Mouse (Mus musculus): ENCODE measurements around the gene Rxrg.

The Rxrg gene

DNA sequence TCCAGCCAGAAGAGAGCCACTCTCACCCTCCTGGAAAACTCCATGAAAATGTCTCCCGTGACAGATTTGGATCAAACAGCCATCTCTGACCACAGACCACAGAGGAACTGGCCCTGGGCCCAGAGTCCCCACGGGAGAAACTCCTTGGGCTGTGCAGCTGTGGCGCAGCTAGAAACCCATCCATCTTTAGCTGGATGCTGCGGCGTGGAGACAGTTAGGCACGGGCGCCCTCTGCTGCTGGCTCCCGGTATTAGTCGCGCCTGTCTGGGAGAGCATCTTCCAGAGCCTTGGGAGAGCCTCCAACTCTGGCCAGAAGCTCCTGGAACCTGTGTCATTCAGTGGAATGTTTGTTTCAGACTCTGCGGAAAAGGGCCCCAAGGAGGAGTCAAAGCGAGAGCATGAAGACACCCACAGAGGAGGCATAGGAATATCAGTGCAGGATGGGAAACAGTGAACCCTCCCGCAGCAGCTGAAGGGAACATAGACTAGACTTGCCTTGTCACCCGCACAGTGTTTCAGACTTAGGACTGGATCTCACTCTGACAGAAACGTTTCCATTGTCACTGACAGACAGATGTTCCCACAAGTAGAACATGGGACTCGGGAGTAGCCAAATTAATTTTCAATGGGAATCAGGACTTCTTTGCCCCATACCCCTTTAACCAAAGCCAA is 46.8 kb downstream of the Rxrg start:
- DNase-seq (ENCODE audit: low read depth, low spot score): peak; percentile 45

DNA sequence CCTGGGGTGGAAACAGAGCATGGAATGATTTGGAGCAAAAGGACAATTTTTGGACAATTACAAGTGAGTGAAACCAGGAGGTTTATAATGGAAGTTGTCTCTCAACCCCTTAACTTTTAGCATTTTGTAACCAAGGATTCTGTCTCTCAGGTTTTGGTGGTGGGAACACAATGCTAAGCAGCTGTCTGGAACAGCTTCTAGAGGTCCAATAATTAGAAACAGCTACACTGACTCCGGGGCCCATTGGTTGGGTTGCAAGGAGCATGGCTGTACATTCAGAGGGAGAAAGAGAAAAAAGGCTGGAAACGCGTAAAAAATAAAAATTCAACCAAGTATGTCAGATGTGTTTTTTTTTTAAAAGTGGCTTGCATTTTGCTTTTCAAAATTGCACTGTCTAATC is 50.5 kb downstream of the Rxrg start:
- no peak for DNase-seq (ENCODE audit: low read depth, low spot score)

GRCm38 (mm10) chr1:167649122-167649633 is 51.0 kb downstream of the Rxrg start:
- no peak for DNase-seq (ENCODE audit: low read depth, low spot score)

DNA sequence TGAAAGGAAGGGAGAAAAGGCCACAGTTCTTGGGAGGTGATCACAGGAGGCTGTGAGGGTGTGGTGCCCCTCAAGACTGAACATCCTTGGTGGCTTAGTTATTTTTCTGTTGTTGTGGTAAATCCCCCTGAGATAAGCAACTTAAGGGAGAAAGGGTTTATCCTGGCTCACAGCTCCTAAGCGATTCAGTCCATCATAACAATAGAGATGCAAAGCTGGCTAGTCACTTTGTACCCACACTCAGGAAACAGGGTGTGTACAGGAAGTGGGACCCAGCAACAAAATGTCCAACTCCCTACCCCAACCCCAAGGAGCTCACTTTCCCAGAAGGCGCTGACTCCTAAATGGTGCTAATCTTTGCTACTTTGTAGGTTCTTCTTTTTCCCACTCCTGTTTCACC is 54.2 kb downstream of the Rxrg start:
- no peak for DNase-seq (ENCODE audit: low read depth, low spot score)

DNA sequence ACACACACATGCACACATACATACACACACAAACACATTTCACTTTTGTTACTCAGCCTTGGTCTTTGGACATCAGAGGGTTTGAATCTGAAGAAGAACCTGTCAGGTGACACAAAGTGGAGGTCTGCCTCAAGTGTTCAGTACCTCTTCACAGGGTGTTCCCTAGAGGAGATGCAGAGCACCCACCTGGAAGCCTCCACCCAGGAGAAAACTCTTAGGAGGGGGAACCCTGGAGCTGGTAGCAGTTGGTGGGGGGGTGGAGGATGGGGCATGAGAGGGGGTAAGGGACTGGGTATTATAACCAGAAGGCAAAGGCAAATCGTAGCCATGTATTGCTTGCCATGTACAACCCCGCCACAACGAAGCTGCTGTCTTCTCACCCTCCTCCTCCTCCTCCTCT is 60.9 kb downstream of the Rxrg start:
- DNase-seq (ENCODE audit: low read depth, low spot score): no peak

GRCm38 (mm10) chr1:167660521-167661101 is 62.4 kb downstream of the Rxrg start:
- DNase-seq (ENCODE audit: low read depth, low spot score): no peak

DNA sequence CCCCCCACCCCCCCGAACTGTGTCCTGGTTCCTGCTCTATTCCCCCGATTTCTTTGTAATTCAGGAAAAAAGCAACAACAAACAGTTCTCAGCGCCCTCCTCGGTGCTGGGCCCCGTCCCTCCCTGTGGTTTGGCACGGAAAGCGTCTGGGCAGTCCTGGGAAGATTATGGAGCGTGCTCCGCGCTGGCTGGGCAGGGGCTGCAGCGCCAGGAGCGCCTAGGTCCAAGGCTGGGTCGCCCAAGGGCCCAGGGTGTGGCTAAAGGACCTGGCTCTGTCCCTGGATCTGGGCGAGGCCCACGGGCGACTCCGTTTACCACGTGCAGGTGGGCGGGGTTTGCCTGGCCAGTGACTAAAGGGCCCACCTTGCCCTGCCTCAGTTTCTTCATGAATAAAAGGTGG is 62.9 kb downstream of the Rxrg start:
- no peak for DNase-seq (ENCODE audit: low read depth, low spot score)

DNA sequence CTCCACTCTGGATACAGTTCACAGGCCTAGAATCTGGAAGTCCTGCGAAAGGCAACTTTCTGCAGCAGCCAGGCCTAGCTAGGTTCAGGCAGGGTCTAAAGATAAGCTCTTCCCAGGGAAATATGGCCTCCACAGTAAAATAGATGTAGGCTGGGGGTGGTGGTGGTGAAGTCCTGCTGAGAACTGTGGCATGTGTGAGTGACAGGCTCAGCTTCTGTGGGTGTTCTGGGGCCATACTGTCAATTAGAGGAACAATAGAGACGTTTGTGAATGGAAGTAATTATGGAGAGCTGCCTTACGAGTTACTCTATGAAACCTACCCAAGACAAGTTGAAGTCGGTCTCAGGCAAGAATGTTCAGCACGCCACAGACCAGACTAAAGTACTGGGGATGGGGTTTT is 65.0 kb downstream of the Rxrg start:
- DNase-seq (ENCODE audit: low read depth, low spot score): no peak

- DNase-seq (ENCODE audit: low read depth, low spot score): peak; percentile 59
Observed at GRCm38 (mm10) chr1:167669796-167670195, 71.6 kb downstream of the Rxrg start.

DNA sequence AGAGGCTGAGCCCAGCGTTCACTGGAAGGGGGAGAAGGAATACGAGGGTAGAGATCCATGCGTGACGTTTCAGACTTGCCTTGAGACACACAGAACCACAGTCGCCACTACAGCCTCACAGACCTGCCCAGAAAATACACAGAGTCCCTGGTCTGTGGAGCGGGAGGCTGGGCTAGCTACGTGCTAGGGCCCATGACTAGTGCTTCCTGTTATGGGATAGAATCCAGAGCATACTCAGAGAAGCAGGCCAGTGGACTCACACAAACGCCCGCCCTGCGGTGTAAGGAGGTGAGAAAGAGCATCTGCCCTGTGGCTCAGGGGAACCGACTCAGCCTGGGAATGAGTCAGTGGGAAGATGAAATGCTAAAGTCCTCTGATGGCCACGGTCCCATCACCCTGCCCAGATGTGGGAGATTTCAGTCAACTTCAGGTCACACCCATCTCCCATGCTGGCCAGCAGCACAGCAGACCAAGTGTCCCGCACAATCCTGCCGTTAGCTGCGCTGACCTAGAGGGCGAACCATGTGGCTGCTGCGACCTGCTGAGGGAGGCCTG is 74.3 kb downstream of the Rxrg start:
- no peak for DNase-seq (ENCODE audit: low read depth, low spot score)

- DNase-seq (ENCODE audit: low read depth, low spot score): no peak
Observed at GRCm38 (mm10) chr1:167679061-167679460, 80.9 kb downstream of the Rxrg start.

DNA sequence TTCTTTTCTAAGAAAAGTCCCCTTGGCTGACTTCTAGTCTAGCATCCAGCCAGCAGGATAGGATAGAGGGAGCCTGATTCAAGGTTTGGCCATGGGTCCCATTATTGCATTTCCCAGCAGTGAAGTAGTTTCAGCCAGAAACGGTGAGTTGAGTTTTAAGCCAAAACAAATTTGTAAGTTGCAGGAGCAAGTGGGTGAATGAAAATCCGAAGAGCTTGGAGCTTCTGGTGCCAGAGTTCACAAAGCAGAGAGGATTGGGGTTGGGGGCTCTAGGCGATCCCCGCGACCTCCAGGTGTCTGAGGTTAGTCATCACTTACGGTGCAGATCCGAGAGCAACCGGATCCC is 89.8 kb downstream of the Rxrg start:
- no peak for DNase-seq (ENCODE audit: low read depth, low spot score)

DNA sequence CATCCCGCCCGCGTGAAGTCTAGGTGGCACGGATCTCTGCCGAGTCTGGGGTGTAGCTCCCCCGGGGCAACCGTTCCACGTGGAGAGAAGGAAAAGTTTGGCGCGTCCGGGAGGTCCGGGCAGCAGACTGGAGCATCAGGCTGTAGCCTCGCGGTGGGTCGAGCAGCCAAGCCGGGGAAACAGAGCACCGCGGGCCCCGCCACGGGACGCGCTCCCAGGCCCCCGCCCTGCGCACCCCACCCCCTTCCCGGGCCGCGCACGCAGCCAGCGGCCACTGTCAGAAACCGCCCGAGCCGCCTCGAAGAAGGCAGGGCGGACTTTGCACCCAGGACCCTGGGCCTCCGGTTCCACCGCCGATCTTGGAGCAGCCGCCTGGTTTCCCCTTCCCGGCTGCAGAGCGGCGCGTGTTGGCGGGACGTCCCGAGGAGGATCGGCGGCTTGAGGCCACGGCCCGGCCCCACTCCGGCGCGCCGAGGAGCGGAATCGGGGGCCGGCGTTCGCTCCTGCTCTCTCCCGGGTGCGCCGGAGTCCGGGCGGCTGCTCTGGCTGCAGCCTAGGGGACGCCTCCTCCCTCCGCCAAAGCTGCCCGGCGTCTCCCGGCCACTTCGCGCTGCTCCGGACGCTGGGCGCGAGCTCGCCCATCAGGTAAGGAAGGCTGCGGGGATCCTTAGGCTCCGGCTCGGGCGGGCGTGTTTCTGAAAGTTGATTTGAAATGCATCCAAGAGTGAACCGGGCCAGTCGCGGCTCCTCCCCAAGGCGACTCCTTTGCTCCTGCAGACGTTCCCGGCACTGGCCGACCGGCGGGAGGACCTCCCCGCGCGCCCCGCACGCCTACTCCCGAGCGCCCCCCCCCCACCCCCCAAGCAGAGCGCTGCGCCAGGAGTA is 90.4 kb downstream of the Rxrg start:
- no peak for DNase-seq (ENCODE audit: low read depth, low spot score)

DNA sequence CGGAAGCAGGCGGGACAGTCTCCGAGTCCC is 90.9 kb downstream of the Rxrg start, which contains the start of gene Lmx1a:
Gene Lmx1a, plus strand, starts transcription at position 6 of the 30 bp plus-strand sequence.
- no peak for DNase-seq (ENCODE audit: low read depth, low spot score)

Data from CD4-positive, CD25-positive, alpha-beta regulatory T cell, adult 2 months (primary cell).